Mouse (Mus musculus) ZHBTc4 (cell line): Measurements from ENCODE around the gene Vti1a.

ENCODE experiments used
- DNase-seq: peaks from one replicate; pipeline ENCODE4 v3.0.0-alpha.2; 2011; ENCODE audit warnings: low read depth, low spot score

Vti1a gene

DNA sequence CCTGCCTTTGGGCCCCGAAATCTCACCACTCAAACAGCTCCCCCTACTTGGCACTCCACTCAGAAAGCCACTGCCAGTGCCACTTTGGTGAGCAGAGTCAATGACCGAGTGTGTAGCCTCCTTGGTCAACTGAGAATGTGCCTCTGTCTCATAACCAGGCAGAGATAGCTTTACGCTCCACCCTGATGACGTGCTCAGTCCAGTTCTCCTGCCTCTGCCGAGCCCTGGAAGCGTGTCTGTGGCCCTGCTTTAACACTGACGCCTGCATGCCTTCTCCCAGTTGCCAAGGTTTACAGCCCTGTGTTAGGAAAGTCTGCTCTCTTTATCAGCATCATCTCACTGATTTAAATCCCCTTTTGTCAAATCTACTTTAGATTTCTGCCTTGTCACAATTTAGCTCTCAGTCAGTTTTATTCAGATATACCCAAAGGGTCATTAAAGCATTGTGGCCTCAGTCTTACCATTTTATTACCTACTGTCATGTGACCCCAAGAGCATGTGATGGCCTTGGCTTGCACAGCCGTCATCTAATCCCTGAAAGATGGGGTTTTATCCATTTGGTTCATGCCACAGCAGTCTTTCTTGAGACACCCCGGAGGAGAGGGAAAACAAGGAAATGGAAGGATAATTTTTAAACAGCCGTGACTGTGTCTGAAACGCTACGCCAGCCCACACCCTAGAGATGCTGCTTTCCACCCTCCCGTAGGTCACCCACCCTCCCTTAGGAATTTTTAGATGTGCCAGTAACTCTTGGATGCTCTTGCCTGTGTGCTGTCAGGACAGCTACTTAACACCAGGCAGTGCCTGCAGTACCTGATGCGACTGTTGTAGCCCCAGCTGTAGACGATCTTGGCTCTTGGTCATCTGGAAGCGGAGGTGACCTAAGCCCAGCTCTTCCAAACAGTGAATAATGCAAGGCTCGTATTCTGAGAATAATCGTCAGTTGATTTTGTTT is 269.5 kb downstream of the Vti1a start:
- peak; percentile 52 for DNase-seq

DNA sequence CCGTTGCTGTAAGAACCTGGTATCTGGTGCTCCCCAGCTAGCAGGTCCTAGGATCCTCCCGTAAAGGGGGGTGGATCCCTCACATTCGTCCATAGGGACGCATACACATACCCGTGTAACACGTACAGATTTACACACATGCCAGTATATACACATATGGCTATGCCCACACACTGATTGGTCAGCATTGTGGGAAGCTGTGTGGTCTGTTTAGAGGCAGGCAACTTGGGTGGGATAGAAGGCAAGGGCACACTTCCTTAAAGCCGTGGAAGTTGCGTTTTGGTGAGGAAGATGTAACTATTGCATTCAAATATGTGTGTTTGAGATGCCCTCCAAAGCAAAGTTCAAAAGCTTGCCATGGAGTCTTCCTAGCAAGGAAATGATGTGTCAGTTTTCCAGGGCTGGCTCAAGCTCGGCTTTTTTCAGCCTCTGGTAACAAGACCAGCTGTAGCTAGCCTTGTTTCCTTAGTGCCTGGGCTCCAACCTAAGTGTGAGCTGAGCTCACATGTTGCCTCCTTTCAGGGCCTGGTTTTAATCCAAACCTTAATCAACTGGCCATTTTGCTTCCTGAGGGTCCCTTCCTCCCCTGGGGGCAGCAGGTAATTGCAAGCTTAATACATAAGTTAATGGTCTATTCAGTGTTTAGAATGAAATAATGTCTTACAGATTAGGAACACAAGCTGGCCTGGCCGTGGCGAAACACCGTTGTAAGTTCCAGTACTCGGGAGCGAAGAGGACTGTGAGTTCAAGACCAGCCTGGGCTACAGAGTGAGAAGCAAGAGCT is 271.7 kb downstream of the Vti1a start:
- no peak for DNase-seq

DNA sequence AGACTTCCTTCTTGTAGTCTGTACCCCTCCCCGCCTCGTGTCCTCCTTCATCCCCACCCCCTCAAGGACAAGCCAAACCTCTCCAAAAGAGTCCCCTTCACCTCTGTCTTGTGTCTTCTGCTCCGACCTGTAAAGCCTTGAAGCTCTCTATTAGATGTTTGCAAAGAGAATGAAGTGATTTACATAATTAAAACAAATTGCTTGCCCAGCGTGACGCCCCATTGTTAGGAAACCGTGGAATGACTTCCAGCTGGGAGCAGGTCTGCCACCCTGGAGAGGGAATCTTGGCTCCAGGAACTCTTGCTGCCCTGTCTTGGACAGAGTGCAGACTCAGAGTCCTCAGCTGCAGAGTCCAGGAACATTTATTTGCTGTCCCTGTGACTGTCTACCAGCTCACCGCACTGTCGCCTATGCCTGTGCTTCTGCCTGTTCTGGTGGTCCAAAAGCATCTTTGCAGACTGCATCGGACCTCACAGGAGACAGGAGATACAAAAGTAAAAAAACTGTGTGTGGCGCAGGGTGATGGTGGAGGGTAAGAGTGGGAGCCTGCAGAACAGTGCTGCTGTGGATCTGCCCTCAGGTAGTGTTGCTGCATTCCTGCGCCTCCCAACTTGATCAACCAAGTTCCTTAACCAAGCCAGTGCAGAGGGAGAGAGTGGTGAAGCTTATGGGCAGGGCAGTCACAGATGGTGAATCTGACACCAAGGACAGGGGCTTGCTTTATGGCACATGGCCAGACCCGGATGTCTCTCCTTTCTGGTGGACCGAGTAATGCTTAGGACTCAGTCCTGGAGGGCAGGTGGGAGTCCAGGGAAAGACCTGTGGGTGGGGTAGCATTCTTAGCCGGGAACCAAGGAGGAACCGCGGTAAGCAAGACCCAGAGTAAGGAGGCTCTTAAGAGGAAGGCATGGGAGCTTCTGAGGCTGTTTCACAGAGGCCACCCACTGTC is 273.1 kb downstream of the Vti1a start:
- DNase-seq: peak; percentile 97

DNA sequence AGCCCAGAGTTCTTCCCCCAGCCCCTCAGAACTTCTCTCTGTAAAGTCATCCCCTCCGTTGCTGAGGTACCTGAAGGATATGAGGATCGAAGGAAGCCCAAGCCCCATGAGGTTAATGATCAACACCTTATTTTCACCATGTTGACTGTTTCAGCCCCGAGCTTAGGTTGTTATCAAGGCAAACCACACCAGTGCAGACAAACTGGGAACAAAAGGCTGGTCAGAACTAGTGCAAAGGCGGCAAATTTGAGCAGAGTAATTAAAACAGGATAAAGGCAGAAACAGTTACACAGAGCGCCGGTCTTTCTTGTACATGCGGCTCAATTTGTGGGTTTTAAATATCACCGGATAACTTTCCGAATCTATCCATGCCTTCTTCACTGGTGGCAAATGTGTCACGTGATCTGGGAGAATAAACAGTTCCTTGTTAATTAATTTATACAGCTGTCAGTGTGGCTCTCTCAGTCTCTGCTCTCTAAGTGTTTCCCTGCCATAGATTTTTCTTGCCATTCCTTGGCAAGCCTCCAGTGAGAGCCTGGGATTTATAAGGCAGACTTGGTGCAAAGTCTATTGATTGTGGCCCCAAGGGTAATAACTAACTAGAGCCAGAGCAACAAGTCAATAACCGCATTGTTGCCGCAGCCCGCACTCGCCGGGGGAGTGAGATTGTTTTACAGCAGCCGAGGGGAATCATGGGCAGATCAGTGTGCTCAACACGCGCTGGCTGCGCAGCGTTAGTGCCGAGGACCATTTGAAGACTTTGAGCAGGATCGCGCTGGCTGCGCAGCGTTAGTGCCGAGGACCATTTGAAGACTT is 277.0 kb downstream of the Vti1a start:
- no peak for DNase-seq

DNA sequence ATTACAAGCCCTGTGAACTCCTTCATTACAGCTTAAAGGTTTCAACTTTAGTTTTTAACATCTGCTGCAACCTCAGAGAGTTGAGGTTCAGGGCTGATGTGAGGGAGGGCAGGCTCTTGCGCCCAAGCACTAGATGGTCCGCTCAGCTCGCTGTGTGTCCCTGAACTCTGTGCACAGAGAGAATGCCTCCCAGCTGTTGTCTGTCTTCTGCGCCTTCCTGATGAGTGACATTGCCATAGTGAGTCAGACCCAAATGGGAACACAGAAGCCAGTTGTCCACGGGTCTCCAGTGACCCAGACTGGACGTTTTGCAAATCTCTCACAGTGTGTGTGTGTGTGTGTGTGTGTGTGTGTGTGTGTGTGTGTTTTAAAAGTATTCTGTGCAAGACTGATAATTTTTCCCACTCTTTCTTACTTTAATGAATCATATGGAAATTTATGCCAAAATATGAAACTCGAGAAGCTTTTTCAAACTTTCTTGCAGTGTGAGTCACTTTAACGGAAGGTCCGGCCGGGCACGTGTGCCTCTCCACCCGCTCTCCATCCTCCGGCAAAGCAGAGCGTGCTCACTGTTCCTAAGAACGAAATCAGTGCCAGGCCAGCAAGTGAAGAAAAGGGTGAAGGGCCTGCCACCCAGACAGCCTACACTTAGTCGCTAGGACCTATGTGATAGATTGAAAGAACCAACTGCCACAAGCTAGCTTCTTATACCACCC is 277.8 kb downstream of the Vti1a start:
- DNase-seq: no peak

DNA sequence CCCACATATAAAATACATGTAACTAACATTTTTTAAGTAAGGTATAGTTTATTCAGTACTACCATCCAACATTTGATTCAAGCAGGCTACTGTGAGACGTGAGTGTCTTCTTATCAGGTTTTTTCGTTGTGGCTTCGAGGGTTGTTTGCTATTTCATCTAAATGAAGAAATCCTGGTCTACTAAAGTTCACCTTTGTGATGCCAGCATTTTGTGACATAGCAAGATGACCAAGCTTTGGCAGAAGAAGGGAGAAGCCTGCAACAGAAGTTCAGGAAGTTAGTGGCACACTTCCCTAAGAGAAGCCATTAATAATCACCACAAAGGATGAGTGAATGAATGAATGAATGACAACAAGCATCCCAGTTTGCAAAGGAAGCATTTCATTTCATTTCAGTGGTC is 278.4 kb downstream of the Vti1a start:
- no peak for DNase-seq

DNA sequence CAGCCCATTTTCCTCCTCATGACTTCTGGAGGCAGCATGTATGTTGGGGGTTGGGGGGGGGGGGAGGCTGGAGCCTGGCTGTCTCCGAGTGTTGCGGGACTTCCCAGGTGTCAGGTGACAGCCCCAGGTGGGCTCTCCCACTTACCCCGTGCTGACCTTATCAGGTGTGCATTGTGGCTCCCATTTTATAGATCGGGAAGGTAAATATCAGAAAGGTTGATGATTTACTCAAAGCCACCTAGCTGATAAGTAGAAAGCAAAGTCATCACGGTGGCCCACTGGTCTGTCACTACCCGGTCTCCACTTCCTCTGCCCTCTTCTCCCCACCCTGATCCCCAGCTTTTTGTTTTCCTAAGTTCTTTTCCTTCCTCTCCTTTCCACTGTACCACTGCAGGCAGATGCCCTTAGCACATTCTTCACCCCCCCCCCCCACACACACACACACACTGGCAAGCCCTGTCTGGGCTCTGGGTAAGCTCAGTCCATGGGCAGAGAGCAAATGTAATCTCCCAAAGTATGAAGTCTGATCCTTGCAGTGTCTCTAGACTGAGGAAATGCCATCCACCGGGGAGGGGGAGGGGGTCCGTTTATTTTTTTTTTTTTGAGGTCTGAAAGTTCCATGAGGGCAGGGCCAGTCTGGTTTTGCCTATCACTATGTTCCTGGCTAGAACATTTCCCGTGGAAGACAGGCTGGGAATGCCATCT is 280.0 kb downstream of the Vti1a start:
- DNase-seq: no peak

DNA sequence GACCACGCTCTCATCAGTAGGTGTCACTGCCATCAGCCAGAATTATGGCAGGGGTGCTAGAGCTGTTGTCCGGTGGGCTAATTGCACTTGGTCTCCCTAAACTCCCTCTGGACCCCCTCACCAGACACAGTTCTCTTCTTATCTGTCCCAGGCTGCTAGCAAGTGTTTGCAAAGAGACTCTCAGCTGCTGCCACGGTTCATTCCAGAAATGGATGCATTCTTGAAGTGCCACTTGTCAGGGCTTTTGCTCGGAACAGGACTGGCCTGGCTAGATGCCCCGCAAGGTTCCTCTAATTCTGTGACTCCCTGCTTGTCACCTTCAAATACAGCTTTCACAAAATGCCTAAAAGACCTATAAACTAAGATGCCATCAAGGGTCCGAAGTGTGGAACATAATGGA is 280.7 kb downstream of the Vti1a start:
- DNase-seq: no peak

DNA sequence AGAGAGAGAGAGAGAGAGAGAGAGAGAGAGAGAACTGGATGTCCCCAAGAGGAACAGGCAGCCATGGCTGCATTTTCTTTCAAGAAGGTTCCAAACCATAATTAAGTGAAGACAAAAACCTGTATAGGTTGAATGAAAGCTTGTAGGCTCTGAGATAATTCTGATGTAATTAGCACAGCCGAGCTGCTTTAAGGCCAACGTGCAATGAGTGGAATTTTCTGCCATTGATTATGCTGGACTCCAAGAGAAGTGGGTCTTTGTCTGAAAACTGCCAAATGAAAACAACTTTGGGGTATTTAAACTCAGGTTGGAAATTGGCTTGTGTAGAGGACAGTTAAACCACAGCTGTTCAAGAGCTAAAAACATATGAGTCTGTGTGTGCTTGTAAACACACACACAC is 281.2 kb downstream of the Vti1a start:
- no peak for DNase-seq

DNA sequence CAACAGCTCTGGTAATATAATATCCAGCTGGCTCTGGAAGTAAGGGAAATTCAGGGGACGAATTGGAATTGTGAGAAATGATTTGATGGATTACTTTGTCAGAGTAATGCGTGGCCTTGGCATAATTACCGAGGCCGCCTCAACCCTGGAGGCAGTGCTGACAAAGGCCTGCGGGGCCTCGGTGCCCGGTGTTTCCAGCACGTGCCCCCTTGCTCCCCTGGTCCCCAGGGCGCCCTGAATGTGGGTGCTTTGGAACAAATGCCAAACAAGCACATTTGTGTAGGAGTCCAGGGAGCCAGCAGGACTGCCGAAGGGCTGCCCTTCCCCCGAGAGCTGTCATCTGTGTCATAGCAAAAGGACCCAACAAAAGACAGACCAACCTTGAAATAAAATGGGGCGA is 281.9 kb downstream of the Vti1a start:
- DNase-seq: no peak

DNA sequence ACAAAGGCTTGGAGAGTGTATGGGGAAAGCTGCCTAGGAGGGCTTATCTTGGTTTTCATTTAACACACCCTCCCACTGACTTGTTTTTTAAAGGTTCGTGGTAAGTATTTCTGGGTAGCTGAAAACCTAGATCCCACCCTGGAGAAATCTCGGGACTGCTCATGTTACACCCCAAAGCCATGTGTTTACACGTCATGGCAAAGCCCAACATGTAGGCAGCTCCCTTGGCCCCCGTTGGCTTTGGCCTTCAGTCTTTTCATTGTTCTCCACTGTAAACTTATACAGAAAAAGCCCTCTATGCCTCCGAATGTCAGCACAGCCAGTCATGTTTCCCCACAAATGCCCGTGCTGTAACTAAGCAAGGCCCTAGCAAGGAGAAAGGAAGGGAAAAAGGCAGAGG is 283.0 kb downstream of the Vti1a start:
- DNase-seq: no peak

DNA sequence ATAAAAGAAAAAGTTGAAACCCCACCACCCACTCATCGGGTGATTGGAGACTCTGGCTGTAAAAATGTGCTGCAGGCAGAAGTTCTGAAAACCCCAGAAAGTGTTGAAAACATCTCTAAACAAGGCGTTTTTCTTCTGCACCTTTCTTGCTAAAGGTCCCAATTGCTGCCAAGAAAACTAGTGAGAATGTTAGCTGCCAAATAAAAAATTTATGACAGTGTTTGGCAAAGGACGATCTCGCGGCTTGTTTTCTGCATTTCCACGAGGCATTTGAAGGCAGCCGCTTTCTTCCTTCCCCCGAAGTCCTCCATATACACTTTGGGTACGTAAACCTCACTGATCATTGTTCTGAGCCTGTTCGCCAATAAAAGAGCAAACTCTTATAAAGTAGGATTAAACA is 291.6 kb downstream of the Vti1a start:
- DNase-seq: no peak

DNA sequence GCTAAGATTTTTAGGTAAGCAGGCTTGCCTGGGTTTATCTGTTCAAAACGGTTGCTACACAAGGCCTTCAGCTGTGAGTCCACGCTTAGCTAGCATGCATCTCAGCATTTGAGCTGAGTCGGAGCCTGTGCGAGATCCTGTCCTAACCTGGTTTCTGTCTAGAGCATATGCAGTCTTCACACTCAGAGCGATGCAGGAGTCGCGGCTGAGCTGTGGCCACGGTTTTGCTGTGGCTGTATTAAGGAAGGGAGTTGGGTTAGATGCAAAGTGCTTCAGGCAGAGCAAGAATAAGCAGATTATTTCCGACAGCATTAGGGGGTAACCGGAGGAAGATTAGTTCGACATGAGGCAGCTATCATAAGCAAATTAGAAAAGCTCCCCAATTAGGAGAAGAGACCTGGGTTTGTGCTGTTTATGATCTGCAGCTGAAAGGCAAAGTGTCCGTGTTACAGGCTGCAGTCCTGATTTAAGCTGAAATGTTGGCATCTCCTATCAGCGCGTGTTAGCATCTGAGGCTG is 292.8 kb downstream of the Vti1a start:
- DNase-seq: no peak

DNA sequence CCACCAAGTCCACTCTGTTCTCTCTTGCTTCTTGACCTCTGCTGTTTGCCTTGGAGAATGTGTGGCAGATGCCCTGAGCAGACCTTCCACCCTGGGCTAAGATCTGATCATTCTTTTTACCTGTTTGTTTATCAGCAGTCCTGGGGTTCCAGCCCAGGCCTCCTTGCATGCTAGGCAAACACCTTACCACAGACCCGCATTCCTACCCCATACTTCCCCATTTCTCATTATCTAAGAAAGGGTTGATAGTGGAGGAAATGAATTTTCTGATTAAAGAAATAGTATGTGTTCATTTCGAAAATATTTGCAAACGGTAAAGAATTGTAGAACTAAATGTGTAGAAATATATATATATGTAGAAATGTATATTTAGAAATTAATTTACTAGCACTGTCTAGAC is 293.7 kb downstream of the Vti1a start:
- DNase-seq: no peak

DNA sequence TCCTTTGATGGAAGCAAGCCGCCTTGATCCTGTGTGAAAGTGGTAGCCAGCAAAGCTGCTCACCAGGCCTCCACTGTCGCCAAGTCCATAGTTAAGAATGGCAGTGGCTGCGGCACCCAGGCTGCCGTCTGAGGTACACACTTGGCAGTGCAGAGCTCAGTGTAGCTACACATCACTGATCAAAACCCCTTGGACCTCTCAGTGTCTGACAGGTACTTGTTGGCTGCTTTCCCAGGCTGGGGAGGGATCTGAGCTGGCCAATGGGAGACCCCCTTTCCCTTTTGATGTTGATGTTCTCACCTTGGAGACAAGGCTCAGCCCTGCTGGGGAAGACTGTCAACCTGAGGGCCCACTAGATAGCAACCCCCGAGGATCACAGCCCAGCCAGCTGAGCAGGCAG is 299.6 kb downstream of the Vti1a start:
- DNase-seq: no peak

DNA sequence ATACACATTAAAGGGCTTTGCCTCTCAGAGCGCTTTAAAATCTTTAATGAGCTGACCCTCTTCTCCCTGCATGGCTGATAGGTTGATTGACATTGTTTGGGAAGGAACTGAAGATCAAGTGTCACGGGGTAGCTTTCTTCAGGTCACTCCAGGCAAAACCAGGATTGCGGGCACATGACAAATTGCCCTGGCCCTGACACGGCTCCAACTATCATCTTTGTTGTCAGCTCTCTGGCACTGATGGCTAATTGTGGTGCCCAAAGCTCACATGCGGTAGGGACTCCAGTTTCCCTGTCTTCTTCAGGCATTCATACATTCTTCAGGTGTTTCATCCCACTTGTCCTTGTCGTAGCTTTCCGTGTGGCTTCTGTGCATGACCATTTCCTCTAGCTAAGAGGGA is 300.2 kb downstream of the Vti1a start:
- no peak for DNase-seq

DNA sequence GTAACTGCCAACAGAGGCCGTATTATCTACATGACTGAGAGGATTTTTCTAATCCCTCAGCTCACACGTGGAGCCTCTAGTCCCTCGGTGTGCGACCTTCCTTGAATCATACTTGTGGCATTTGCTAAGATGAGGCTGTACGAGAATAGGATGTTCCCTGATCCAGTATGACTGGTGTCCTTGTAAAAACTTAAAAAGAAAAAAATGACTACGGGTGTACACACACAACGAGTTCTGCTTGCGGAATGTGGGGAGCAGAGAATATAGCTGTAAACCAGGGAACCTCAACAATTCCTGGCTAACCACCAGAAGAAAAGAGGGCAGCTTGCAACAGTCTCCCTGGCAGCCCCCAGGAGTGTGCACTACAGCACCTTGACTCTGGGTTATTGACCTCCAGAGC is 300.8 kb downstream of the Vti1a start:
- no peak for DNase-seq

DNA sequence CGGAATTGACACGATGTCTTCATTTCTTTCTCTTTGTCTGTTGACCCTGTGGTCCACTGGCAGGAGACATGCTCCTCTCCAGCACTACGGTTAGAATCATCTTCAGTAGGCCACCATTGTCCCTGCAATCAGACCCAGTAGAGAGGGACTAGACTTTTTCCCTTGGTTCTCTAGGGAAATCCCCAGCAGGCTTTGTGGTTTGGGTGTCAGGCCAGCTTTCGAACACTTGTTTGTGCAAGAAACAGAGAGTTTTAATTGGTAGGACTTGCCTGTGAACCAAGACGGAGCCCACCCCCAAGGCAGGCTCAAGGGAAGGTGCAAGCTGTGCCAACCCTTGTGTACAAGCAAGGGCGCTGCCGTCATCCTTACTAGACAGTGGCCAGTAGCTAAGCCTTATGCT is 302.5 kb downstream of the Vti1a start:
- DNase-seq: no peak

DNA sequence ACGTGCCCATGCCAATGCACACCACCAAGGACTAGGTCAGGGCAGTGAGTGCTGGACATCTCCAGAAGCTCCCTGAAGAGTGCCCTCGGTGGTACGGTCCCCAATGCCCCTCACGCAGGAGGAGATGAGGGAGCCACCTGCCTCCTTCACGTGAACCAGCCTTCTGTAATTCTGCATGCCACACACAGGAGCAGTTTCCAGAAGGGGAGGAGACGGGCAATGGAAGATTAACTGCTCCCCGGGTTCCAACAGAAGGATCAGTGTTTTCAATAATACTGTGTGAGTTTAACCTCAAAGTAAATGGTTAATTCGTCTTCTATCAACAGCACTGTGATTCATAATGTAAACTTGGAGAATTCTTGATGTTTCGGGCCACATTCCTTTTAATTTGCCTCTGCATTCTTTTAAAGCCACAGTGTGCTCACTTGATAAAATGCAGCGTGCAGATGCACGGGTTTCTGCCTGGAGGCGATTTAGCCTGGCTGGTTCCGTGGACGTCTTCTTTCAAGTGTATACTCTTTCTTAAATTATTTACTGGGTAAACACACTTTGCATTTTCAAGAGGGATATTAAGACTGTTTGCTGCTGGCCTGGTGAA is 304.4 kb downstream of the Vti1a start:
- DNase-seq: no peak
